Mouse (Mus musculus) brain, embryonic 14.5 days (tissue): ENCODE data around the gene Gsx2.

Experiments used
- CTCF ChIP-seq: fragments of 200-500 bp; IDR thresholded peaks from 2 replicates; pipeline ENCODE4 v1.5.1; 2012; ENCODE audit warnings: inconsistent platforms, mild to moderate bottlenecking, moderate library complexity, borderline replicate concordance; ENCODE audit not compliant: insufficient read depth, insufficient read length; ENCODE audit errors: extremely low read depth
- POLR2A ChIP-seq: fragments of 200-500 bp; IDR thresholded peaks from 2 replicates; pipeline ENCODE4 v1.6.1; 2012; ENCODE audit warnings: mild to moderate bottlenecking, inconsistent platforms, borderline replicate concordance; ENCODE audit not compliant: poor library complexity, insufficient read depth, insufficient read length, severe bottlenecking; ENCODE audit errors: extremely low read depth

GRCm38 (mm10) chr5:75067125-75067756 is 8.2 kb upstream of the Gsx2 start:
- TF ChIP-seq CTCF (no peak), POLR2A (no peak)
